Mouse (Mus musculus): ENCODE data around the gene Vps37d. TPM values are rescaled to one million over a fixed set of nuclear protein-coding genes. Genes with fewer than 3 reads are reported as not detected.

Gene Vps37d
- polyA plus RNA-seq, 1 experiment from 2014 or later = 31.9 TPM

DNA sequence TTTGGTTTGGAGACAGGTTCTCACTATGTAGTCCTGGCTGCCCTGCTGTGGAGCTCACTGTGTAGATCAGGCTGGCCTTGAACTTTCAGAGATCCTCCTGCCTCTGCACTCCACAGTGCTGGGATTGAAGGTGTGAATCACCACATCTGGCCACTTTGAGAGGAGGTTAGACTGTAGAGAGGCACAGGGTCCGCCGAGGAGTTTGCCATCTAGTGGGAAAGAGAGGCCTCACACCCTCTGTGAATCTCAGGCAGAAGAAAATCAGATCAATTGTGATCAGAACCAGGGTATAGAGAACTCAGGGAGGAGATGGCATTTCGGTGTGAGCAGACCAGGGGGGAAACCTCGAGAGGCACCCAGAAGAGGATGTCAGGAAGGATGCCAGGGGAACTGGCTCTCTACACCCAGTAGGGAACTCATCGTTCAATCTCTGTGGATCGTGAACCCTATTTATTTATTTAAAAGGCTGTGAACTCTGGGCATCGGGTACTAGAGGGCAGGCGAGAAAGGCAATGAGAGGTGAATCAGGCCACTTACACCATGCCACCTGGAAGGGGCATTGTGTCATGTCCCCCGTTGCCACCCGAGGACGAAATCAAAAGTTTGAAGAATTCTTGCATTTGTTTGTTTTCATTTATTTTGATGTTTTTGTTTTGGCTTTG, 26.1 kb upstream of the Vps37d start:
- 61% methylated on average over 11 of the region's 11 CpGs for WGBS
- ATAC-seq (ENCODE audit: low FRiP score) = no peak
- Histone ChIP-seq H3K4me3 (no peak overlapping the region), H3K9ac (no peak overlapping the region), H3K27me3 (peaks cover 49% of the 10 kb centered on the region), H3K27ac (no peak overlapping the region), H3K9me3 (no peaks in the 10 kb centered on the region), H3K36me3 (no peaks in the 10 kb centered on the region), H3K4me2 (no peak overlapping the region), H3K4me1 (replicated peaks) (peaks cover 18% of the 10 kb centered on the region)

GRCm38 (mm10) chr5:135100981-135101380, 22.9 kb upstream of the Vps37d start:
- ATAC-seq (ENCODE audit: low FRiP score) = no peak
- Histone ChIP-seq H3K4me1 (replicated peaks) (no peaks in the 10 kb centered on the region), H3K27me3 (peaks cover 21% of the 10 kb centered on the region), H3K9me3 (no peaks in the 10 kb centered on the region), H3K36me3 (no peaks in the 10 kb centered on the region), H3K4me3 (no peak overlapping the region), H3K27ac (no peak overlapping the region), H3K9ac (no peak overlapping the region), H3K4me2 (no peak overlapping the region)
- 88% methylated on average over 1 of the region's 1 CpGs for WGBS

DNA sequence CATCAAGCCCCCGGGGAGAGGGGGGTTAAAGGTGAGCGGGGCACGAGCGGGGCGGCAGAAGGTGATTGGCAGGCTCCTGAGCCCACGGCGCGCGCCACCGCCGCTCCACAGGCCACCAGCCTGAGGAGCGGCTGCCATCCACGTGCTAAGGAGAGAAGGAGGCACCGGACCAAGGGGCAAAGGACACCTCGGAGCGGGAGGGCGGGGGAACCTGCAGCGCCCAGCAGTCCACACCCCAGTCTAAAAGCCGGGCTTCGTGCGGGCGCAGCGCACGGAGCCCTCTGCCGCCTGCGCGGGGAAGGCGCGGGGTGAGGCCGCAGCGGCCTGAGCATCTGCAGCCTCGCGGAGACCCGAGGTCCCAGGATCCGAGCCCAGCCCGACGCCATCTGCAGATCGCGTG, 11.6 kb upstream of the Vps37d start, which contains the start of gene Mlxipl:
TSS of gene Mlxipl (plus strand) at position 238 of the 400 bp plus-strand sequence.
- H3K4me2 ChIP-seq = peak within 1 kb of the TSS; percentile 21; the same call in 1 of the 2 replicates
- peak within 1 kb of the TSS; percentile 16; the same call in 1 of the 2 replicates for H3K4me3 ChIP-seq
- no peaks in the 10 kb centered on the region for H3K9me3 ChIP-seq
- H3K27me3 ChIP-seq = peaks cover 75% of the 10 kb centered on the region
- WGBS = 3% methylated on average over 38 of the region's 39 CpGs
- H3K36me3 ChIP-seq = no peaks in the 10 kb centered on the region
- no peak within 1 kb of the TSS for H3K9ac ChIP-seq
- ATAC-seq (ENCODE audit: low FRiP score) = no peak
- H3K4me1 ChIP-seq (replicated peaks) = peaks cover 4% of the 10 kb centered on the region
- H3K27ac ChIP-seq = no peak within 1 kb of the TSS

DNA sequence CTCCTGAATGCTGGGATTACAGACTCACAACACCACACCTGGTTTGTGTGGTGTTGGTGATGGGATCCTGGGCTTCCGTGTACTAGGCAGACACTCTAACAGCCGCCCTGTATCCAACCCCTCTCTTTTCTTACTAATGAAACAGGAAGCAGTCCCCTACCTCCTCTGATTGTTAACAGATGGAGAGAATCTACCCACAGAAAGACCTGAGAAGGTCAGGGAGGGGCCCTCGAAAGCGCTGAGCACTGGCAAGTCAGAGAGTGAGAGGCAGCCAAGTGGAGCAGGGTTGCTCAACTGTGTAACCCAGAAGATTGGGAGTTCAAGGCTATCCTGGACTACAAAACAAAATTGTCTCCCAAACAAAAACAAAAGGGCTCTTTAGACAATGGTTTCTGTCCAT, 8.8 kb upstream of the Vps37d start:
- Histone ChIP-seq H3K4me3 (no peak overlapping the region), H3K27ac (no peak overlapping the region), H3K9me3 (no peaks in the 10 kb centered on the region), H3K4me2 (no peak overlapping the region), H3K9ac (no peak overlapping the region), H3K4me1 (replicated peaks) (peaks cover 4% of the 10 kb centered on the region), H3K27me3 (peaks cover 69% of the 10 kb centered on the region), H3K36me3 (no peaks in the 10 kb centered on the region)
- no peak for ATAC-seq (ENCODE audit: low FRiP score)
- 70% methylated on average over 4 of the region's 4 CpGs for WGBS

DNA sequence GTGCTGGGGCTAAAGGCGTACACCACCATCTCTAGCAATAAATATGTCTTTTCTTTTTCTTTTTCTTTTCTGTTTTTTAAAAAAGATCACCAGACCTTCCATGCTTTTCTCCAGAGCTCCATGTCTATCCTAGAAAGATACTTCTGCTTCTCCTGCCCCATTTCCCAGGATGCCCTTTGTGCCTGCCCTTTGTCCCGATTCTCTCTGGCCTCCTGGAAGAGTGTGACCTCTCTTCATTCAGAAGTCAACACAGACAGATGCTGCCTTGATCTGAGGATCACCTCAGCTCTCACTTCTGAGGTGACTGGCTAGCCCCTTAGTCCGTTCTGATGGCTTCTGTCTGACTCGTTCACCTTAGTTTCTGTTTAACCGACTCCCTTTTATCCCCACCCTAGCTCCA, 2.5 kb upstream of the Vps37d start:
- no peak for ATAC-seq (ENCODE audit: low FRiP score)
- Histone ChIP-seq H3K9ac (no peak overlapping the region), H3K27ac (no peak overlapping the region), H3K4me1 (replicated peaks) (peaks cover 18% of the 10 kb centered on the region), H3K4me3 (no peak overlapping the region), H3K4me2 (no peak overlapping the region), H3K27me3 (peaks cover 29% of the 10 kb centered on the region), H3K36me3 (peaks cover 4% of the 10 kb centered on the region), H3K9me3 (no peaks in the 10 kb centered on the region)
- WGBS = 85% methylated on average over 5 of the region's 5 CpGs

DNA sequence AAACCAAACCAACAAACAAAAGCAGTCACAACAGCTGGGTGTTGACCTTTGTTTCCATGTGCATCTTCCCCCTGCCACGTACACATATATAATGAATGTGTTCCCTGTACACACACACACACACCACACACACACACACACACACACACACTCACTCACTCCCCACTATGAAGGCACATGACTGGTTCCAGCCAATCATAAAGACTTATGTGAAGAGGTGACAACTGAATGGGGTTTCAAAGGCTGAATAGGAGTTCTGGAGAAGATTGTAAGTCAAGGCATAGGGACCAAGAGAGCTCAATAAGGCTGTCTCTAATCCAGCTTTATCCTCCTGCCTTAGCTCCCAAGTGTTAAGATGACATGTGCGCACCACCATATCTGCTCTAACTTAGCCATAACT, 1.5 kb upstream of the Vps37d start:
- WGBS = 95% methylated on average over 2 of the region's 2 CpGs
- H3K36me3 ChIP-seq = peaks cover 14% of the 10 kb centered on the region
- no peak overlapping the region for H3K27ac ChIP-seq
- H3K27me3 ChIP-seq = peaks cover 23% of the 10 kb centered on the region
- H3K4me3 ChIP-seq = no peak overlapping the region
- no peaks in the 10 kb centered on the region for H3K9me3 ChIP-seq
- no peak overlapping the region for H3K4me2 ChIP-seq
- H3K9ac ChIP-seq = no peak overlapping the region
- ATAC-seq (ENCODE audit: low FRiP score) = no peak
- peaks cover 18% of the 10 kb centered on the region for H3K4me1 ChIP-seq (replicated peaks)

DNA sequence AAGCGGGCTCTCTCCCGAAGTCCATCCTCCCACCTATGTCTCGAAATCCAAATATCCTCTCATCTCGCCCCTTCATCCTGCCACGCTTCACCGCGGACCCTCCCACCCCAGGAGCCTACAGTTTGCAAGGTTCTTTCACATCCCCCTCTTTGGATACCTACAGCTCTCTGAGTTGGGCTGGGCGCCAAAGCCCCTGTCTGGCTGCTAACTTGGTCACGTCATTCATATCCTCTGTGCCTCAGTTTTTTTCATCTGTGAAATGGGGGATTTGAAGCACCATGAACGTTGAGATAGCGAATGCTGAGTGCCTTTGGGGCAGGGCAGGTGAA, 380 bp upstream of the Vps37d start:
- peak overlapping the region; percentile 99 for H3K4me3 ChIP-seq
- H3K4me2 ChIP-seq = peak overlapping the region; percentile 73
- H3K4me1 ChIP-seq (replicated peaks) = peaks cover 28% of the 10 kb centered on the region
- WGBS = 2% methylated on average over 11 of the region's 11 CpGs
- peaks cover 13% of the 10 kb centered on the region for H3K27me3 ChIP-seq
- peaks cover 25% of the 10 kb centered on the region for H3K36me3 ChIP-seq
- H3K9ac ChIP-seq = peak overlapping the region; percentile 100
- no peaks in the 10 kb centered on the region for H3K9me3 ChIP-seq
- peak; percentile 52 for ATAC-seq (ENCODE audit: low FRiP score)
- peak overlapping the region; percentile 94 for H3K27ac ChIP-seq

- peak overlapping the region; percentile 99 for H3K4me3 ChIP-seq
- peak; percentile 54 for ATAC-seq (ENCODE audit: low FRiP score)
- H3K4me1 ChIP-seq (replicated peaks) = peaks cover 35% of the 10 kb centered on the region
- H3K4me2 ChIP-seq = peak overlapping the region; percentile 73
- H3K36me3 ChIP-seq = peaks cover 39% of the 10 kb centered on the region
- peaks cover 10% of the 10 kb centered on the region; the same call in 1 of the 2 replicates for H3K27me3 ChIP-seq
- H3K27ac ChIP-seq = peak overlapping the region; percentile 94
- 12% methylated on average over 14 of the region's 14 CpGs for WGBS
- H3K9ac ChIP-seq = peak overlapping the region; percentile 100
- H3K9me3 ChIP-seq = no peaks in the 10 kb centered on the region
These were observed 1.0 kb downstream of the Vps37d start for GRCm38 (mm10) chr5:135076931-135077505.

DNA sequence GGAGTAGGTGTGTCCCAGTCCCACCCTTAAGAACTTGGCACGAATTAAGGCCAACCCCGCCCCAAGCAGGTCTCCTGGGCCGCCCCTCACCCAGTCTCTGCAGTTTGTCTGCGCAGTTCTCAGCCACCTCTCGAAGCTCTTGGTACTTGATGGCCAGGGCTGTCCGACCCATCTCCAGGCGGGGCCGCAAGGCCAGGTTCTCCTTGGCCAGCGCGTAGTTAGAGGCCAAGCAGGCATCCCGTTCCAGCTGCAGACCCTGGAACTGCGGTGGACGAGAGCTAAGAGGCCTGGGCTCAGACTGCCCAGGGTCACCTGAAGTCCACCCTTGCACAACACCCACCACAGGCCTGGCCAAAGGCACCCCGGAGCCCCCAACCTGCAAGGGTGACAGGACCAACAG, 1.7 kb downstream of the Vps37d start:
- Histone ChIP-seq H3K27ac (peak overlapping the region; percentile 23; the same call in 1 of the 2 replicates), H3K4me2 (peak overlapping the region; percentile 73), H3K27me3 (peaks cover 10% of the 10 kb centered on the region; the same call in 1 of the 2 replicates), H3K4me3 (peak overlapping the region; percentile 99), H3K36me3 (peaks cover 44% of the 10 kb centered on the region), H3K4me1 (replicated peaks) (peaks cover 35% of the 10 kb centered on the region), H3K9ac (peak overlapping the region; percentile 100), H3K9me3 (no peaks in the 10 kb centered on the region)
- no peak for ATAC-seq (ENCODE audit: low FRiP score)
- WGBS = 89% methylated on average over 14 of the region's 14 CpGs

- H3K27me3 ChIP-seq = peaks cover 10% of the 10 kb centered on the region; the same call in 1 of the 2 replicates
- H3K9ac ChIP-seq = no peak overlapping the region
- no peak overlapping the region for H3K4me3 ChIP-seq
- WGBS = 68% methylated on average over 4 of the region's 4 CpGs
- H3K27ac ChIP-seq = no peak overlapping the region
- H3K9me3 ChIP-seq = no peaks in the 10 kb centered on the region
- peaks cover 44% of the 10 kb centered on the region for H3K36me3 ChIP-seq
- no peak overlapping the region for H3K4me2 ChIP-seq
- ATAC-seq (ENCODE audit: low FRiP score) = no peak
- peaks cover 35% of the 10 kb centered on the region for H3K4me1 ChIP-seq (replicated peaks)
These were observed 2.4 kb downstream of the Vps37d start for GRCm38 (mm10) chr5:135075655-135076054.

DNA sequence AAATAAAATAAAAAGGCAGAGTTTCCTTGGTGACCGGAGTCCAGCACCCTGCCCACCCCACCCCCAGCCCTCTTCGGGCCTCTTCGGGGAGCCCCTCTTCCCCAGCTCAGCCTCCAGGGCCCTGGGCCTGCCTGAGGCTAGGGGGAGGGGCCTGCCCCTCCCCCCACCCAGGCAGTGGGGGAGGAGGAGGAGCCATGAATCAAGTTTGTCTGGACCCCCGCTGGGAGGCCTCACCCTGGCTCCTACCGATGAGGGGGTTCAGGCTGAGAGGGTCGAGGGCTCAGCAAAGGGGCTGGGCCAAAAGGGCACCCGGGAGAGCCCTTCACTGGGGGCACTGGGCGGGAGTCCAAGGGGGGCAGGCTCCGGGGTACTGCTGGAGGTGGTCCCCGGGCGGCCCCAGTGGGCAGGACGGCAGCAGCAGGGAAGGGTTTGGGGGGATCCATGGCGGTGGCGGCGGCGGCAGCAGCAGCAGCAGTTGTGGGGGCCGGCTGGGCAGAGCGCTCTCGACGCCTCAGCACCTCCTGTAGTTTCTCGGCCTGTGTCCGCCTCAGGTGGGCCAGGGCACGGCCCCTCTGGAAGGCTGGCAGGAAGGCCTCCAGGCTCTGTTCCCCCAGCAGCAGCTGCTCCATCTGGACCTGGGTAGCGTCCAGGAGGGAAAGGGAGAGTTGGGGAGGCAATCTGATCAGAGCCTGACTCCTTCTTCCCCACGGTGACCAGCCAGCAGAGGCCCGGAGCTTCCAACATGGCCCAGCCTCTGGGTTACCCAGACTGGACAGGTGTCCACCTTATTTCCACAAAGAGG, 4.5 kb downstream of the Vps37d start:
- Histone ChIP-seq H3K27ac (no peak overlapping the region), H3K4me3 (no peak overlapping the region), H3K36me3 (peaks cover 44% of the 10 kb centered on the region), H3K4me1 (replicated peaks) (peaks cover 34% of the 10 kb centered on the region), H3K27me3 (no peaks in the 10 kb centered on the region), H3K9ac (peak overlapping the region; percentile 43), H3K4me2 (no peak overlapping the region), H3K9me3 (no peaks in the 10 kb centered on the region)
- 23% methylated on average over 23 of the region's 26 CpGs for WGBS
- no peak for ATAC-seq (ENCODE audit: low FRiP score)

DNA sequence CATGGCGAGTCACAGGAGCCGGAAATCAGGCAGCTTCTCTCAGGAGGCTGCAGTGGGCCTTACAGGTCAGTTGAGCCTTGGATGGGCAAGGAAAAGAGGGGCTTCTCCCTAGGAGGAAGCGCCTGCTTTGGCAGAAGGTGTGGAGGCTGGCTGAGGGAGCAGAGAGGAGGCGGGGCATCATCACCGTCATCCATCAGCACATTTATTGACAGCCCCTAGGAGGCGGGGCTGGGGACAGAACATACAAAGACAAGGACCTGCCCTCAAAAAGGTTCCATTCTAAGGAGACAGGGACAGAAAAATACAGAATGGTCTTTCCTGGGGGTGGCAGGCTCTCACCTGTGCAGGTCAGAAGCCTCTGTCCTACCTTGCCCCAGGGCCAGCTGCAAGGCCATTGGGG, 5.3 kb downstream of the Vps37d start:
- Histone ChIP-seq H3K36me3 (peaks cover 53% of the 10 kb centered on the region), H3K9ac (no peak overlapping the region)

More for the DNA sequence above, 5.3 kb downstream of the Vps37d start:
- Histone ChIP-seq H3K4me3 (no peak overlapping the region), H3K9me3 (no peaks in the 10 kb centered on the region), H3K27me3 (no peaks in the 10 kb centered on the region), H3K4me1 (replicated peaks) (peaks cover 32% of the 10 kb centered on the region), H3K27ac (no peak overlapping the region), H3K4me2 (no peak overlapping the region)
- 60% methylated on average over 6 of the region's 6 CpGs for WGBS
- no peak for ATAC-seq (ENCODE audit: low FRiP score)

Data from hindbrain, embryonic 13.5 days (tissue).